Mouse (Mus musculus): ENCODE measurements around the gene Gm8879.
"Not testable (repeated sequence)": the region's sequence is repeated elsewhere in the genome, so short reads cannot be mapped to it uniquely, and the experiment has no call there.

Gene Gm8879

GRCm38 (mm10) chr5:11127334-11127733 lies at the start of gene Gm8879:
Gm8879 (plus strand) TSS chr5:11127634.
- DNase-seq = not testable (repeated sequence)

- DNase-seq = peak; percentile 1 to 3
These were observed 10.6 kb downstream of the Gm8879 start for GRCm38 (mm10) chr5:11138031-11138430.

Data from thymus, postnatal 36 days (tissue).